Mouse (Mus musculus): ENCODE data around the gene Laptm5. TPM values are rescaled to one million over a fixed set of nuclear protein-coding genes. Genes with fewer than 3 reads are reported as not detected.

The Laptm5 gene
- total RNA-seq, 1 experiment, result 40.0 TPM

- Histone ChIP-seq H3K9ac (ENCODE audit: insufficient read depth, low read depth, low read length, poor library complexity, severe bottlenecking) (no peak overlapping the region), H3K27ac (ENCODE audit: insufficient read depth, low read depth, low read length, poor library complexity, severe bottlenecking) (no peak overlapping the region), H3K4me1 (ENCODE audit: control insufficient read depth in 2 of 2, insufficient read depth in 2 of 2, low read length in 2 of 2, poor library complexity in 1 of 2) (peaks cover 0 to 5% of the 10 kb centered on the region in 2 experiments; a peak in 1 of 4 replicates), H3K9me3 (ENCODE audit: control insufficient read depth, insufficient read depth, low read depth, low read length) (no peaks in the 10 kb centered on the region), H3K36me3 (ENCODE audit: control insufficient read depth, insufficient read depth, low read length, poor library complexity, severe bottlenecking) (no peaks in the 10 kb centered on the region), H3K4me3 (ENCODE audit: insufficient read depth in 1 of 2, low read depth in 1 of 2, low read length in 2 of 2, poor library complexity in 1 of 2, severe bottlenecking in 1 of 2) (peak overlapping the region in 1 of 2 experiments; percentile 6; a peak in 1 of 4 replicates)
- in situ Hi-C loops (cut with MboI; ENCODE audit: low sequenced_read_pairs in 2 of 2, unreplicated experiment in 2 of 2), result loop anchor here (5.0 to 25.0 kb wide), 4 partner anchors 55 to 887 kb away; partner anchors contain the start of genes Mecr (in 1 of the 2) and Ptpru (in 1 of the 2)
- no peak for DNase-seq (ENCODE audit: low read depth, low spot score)
- no peak for TF ChIP-seq MAFK (IDR thresholded peaks at IDR 0.05; ENCODE audit: insufficient read depth, low read depth, low read length)
- TF ChIP-seq ZC3H11A (IDR thresholded peaks at IDR 0.05; ENCODE audit: borderline replicate concordance, low read depth, low read length), result no peak
- no peak for TF ChIP-seq ZNF384 (IDR thresholded peaks at IDR 0.05; ENCODE audit: low read depth, low read length)
- no peak for TF ChIP-seq HCFC1 (IDR thresholded peaks at IDR 0.05; ENCODE audit: borderline replicate concordance, insufficient read depth, low read length)
- no peak for TF ChIP-seq CHD2 (IDR thresholded peaks at IDR 0.05; ENCODE audit: low read depth, low read length)
Observed at GRCm38 (mm10) chr4:130949821-130950384, 37.0 kb downstream of the Laptm5 start.

- in situ Hi-C loops (cut with MboI; ENCODE audit: low sequenced_read_pairs in 2 of 2, unreplicated experiment in 2 of 2), result loop anchor here (25.0 kb wide), 2 partner anchors 185 to 885 kb away; partner anchors contain the start of genes Mecr (in 1 of the 2) and Ptpru (in 1 of the 2)
- TF ChIP-seq ZNF384 (IDR thresholded peaks at IDR 0.05; ENCODE audit: low read depth, low read length), result no peak
- no peak for TF ChIP-seq MAFK (IDR thresholded peaks at IDR 0.05; ENCODE audit: insufficient read depth, low read depth, low read length)
- TF ChIP-seq CHD2 (IDR thresholded peaks at IDR 0.05; ENCODE audit: low read depth, low read length), result no peak
- no peak for TF ChIP-seq ZC3H11A (IDR thresholded peaks at IDR 0.05; ENCODE audit: borderline replicate concordance, low read depth, low read length)
- no peak for TF ChIP-seq HCFC1 (IDR thresholded peaks at IDR 0.05; ENCODE audit: borderline replicate concordance, insufficient read depth, low read length)
- DNase-seq (ENCODE audit: low read depth, low spot score), result peak; percentile 52
- Histone ChIP-seq H3K9ac (ENCODE audit: insufficient read depth, low read depth, low read length, poor library complexity, severe bottlenecking) (no peak overlapping the region), H3K4me3 (ENCODE audit: insufficient read depth in 1 of 2, low read depth in 1 of 2, low read length in 2 of 2, poor library complexity in 1 of 2, severe bottlenecking in 1 of 2) (no peak overlapping the region), H3K27ac (ENCODE audit: insufficient read depth, low read depth, low read length, poor library complexity, severe bottlenecking) (no peak overlapping the region), H3K9me3 (ENCODE audit: control insufficient read depth, insufficient read depth, low read depth, low read length) (no peaks in the 10 kb centered on the region), H3K36me3 (ENCODE audit: control insufficient read depth, insufficient read depth, low read length, poor library complexity, severe bottlenecking) (no peaks in the 10 kb centered on the region), H3K4me1 (ENCODE audit: control insufficient read depth in 2 of 2, insufficient read depth in 2 of 2, low read length in 2 of 2, poor library complexity in 1 of 2) (peaks cover 0 to 3% of the 10 kb centered on the region in 2 experiments; a peak in 1 of 4 replicates)
Observed at GRCm38 (mm10) chr4:130952531-130952930, 39.6 kb downstream of the Laptm5 start.

GRCm38 (mm10) chr4:130957156-130957555 is 44.2 kb downstream of the Laptm5 start:
- no peak for TF ChIP-seq MAFK (IDR thresholded peaks at IDR 0.05; ENCODE audit: insufficient read depth, low read depth, low read length)
- no peak for TF ChIP-seq ZC3H11A (IDR thresholded peaks at IDR 0.05; ENCODE audit: borderline replicate concordance, low read depth, low read length)
- TF ChIP-seq ZNF384 (IDR thresholded peaks at IDR 0.05; ENCODE audit: low read depth, low read length), result no peak
- TF ChIP-seq CHD2 (IDR thresholded peaks at IDR 0.05; ENCODE audit: low read depth, low read length), result no peak
- no peak for TF ChIP-seq HCFC1 (IDR thresholded peaks at IDR 0.05; ENCODE audit: borderline replicate concordance, insufficient read depth, low read length)
- no peaks in the 10 kb centered on the region for H3K36me3 ChIP-seq (ENCODE audit: control insufficient read depth, insufficient read depth, low read length, poor library complexity, severe bottlenecking)
- H3K4me3 ChIP-seq (ENCODE audit: insufficient read depth in 1 of 2, low read depth in 1 of 2, low read length in 2 of 2, poor library complexity in 1 of 2, severe bottlenecking in 1 of 2), result no peak overlapping the region
- H3K27ac ChIP-seq (ENCODE audit: insufficient read depth, low read depth, low read length, poor library complexity, severe bottlenecking), result no peak overlapping the region
- no peaks in the 10 kb centered on the region for H3K9me3 ChIP-seq (ENCODE audit: control insufficient read depth, insufficient read depth, low read depth, low read length)
- in situ Hi-C loops (cut with MboI; ENCODE audit: low sequenced_read_pairs in 2 of 2, unreplicated experiment in 2 of 2), result loop anchor here (25.0 kb wide), 2 partner anchors 180 to 880 kb away; partner anchors contain the start of genes Mecr (in 1 of the 2) and Ptpru (in 1 of the 2)
- no peak for DNase-seq (ENCODE audit: low read depth, low spot score)
- peaks cover 0 to 3% of the 10 kb centered on the region in 2 experiments; a peak in 1 of 4 replicates for H3K4me1 ChIP-seq (ENCODE audit: control insufficient read depth in 2 of 2, insufficient read depth in 2 of 2, low read length in 2 of 2, poor library complexity in 1 of 2)
- H3K9ac ChIP-seq (ENCODE audit: insufficient read depth, low read depth, low read length, poor library complexity, severe bottlenecking), result no peak overlapping the region

- in situ Hi-C loops (cut with MboI; ENCODE audit: low sequenced_read_pairs in 2 of 2, unreplicated experiment in 2 of 2), result loop anchor here (25.0 kb wide), 2 partner anchors 178 to 878 kb away; partner anchors contain the start of genes Mecr (in 1 of the 2) and Ptpru (in 1 of the 2)
- Histone ChIP-seq H3K4me3 (ENCODE audit: insufficient read depth in 1 of 2, low read depth in 1 of 2, low read length in 2 of 2, poor library complexity in 1 of 2, severe bottlenecking in 1 of 2) (no peak overlapping the region), H3K9me3 (ENCODE audit: control insufficient read depth, insufficient read depth, low read depth, low read length) (no peaks in the 10 kb centered on the region), H3K27ac (ENCODE audit: insufficient read depth, low read depth, low read length, poor library complexity, severe bottlenecking) (no peak overlapping the region), H3K4me1 (ENCODE audit: control insufficient read depth in 2 of 2, insufficient read depth in 2 of 2, low read length in 2 of 2, poor library complexity in 1 of 2) (no peaks in the 10 kb centered on the region), H3K9ac (ENCODE audit: insufficient read depth, low read depth, low read length, poor library complexity, severe bottlenecking) (no peak overlapping the region), H3K36me3 (ENCODE audit: control insufficient read depth, insufficient read depth, low read length, poor library complexity, severe bottlenecking) (no peaks in the 10 kb centered on the region)
- no peak for DNase-seq (ENCODE audit: low read depth, low spot score)
- TF ChIP-seq MAFK (IDR thresholded peaks at IDR 0.05; ENCODE audit: insufficient read depth, low read depth, low read length) (no peak), CHD2 (IDR thresholded peaks at IDR 0.05; ENCODE audit: low read depth, low read length) (no peak), ZC3H11A (IDR thresholded peaks at IDR 0.05; ENCODE audit: borderline replicate concordance, low read depth, low read length) (no peak), ZNF384 (IDR thresholded peaks at IDR 0.05; ENCODE audit: low read depth, low read length) (no peak), HCFC1 (IDR thresholded peaks at IDR 0.05; ENCODE audit: borderline replicate concordance, insufficient read depth, low read length) (no peak)
Observed at GRCm38 (mm10) chr4:130958812-130959211, 45.9 kb downstream of the Laptm5 start.
